Mouse (Mus musculus): ENCODE data around the gene Gfm1.

Gfm1 gene

GRCm38 (mm10) chr3:67429999-67430380, at the start of gene Gfm1:
TSS of gene Gfm1 (plus strand) at chr3:67430096.
- in situ Hi-C loops (cut with MboI), result no loop called here

- in situ Hi-C loops (cut with MboI), result no loop called here
These were observed 428 bp upstream of the Gfm1 start for GRCm38 (mm10) chr3:67429338-67429998.

- in situ Hi-C loops (cut with MboI), result no loop called here
These were observed 4.1 kb downstream of the Gfm1 start for GRCm38 (mm10) chr3:67434011-67434410.

- in situ Hi-C loops (cut with MboI), result no loop called here
These were observed 17.2 kb downstream of the Gfm1 start for GRCm38 (mm10) chr3:67447143-67447542.

- in situ Hi-C loops (cut with MboI), result no loop called here
These were observed 19.8 kb downstream of the Gfm1 start for GRCm38 (mm10) chr3:67449660-67450059.

- in situ Hi-C loops (cut with MboI), result no loop called here
These were observed 20.8 kb downstream of the Gfm1 start for GRCm38 (mm10) chr3:67450601-67451210.

GRCm38 (mm10) chr3:67459881-67460280, 30.0 kb downstream of the Gfm1 start:
- in situ Hi-C loops (cut with MboI), result no loop called here

GRCm38 (mm10) chr3:67462015-67462414, 32.1 kb downstream of the Gfm1 start:
- in situ Hi-C loops (cut with MboI), result no loop called here

GRCm38 (mm10) chr3:67462578-67462977, 32.7 kb downstream of the Gfm1 start:
- in situ Hi-C loops (cut with MboI), result no loop called here

- in situ Hi-C loops (cut with MboI), result no loop called here
These were observed 33.1 kb downstream of the Gfm1 start for GRCm38 (mm10) chr3:67463001-67463400.

GRCm38 (mm10) chr3:67463450-67464372, 33.8 kb downstream of the Gfm1 start, which contains the start of gene Lxn:
TSS of gene Lxn (minus strand) at chr3:67463926.
- in situ Hi-C loops (cut with MboI), result no loop called here

GRCm38 (mm10) chr3:67466576-67466975, 36.7 kb downstream of the Gfm1 start:
- in situ Hi-C loops (cut with MboI), result no loop called here

GRCm38 (mm10) chr3:67467281-67467680, 37.4 kb downstream of the Gfm1 start:
- in situ Hi-C loops (cut with MboI), result no loop called here

- in situ Hi-C loops (cut with MboI), result no loop called here
These were observed 41.7 kb downstream of the Gfm1 start for GRCm38 (mm10) chr3:67471408-67472127.

- in situ Hi-C loops (cut with MboI), result no loop called here
These were observed 43.5 kb downstream of the Gfm1 start for GRCm38 (mm10) chr3:67473438-67473837.

- in situ Hi-C loops (cut with MboI), result no loop called here
These were observed 49.9 kb downstream of the Gfm1 start for GRCm38 (mm10) chr3:67479806-67480205.

GRCm38 (mm10) chr3:67482400-67482799, 52.5 kb downstream of the Gfm1 start:
- in situ Hi-C loops (cut with MboI), result no loop called here

GRCm38 (mm10) chr3:67485233-67485632, 55.3 kb downstream of the Gfm1 start:
- in situ Hi-C loops (cut with MboI), result no loop called here

GRCm38 (mm10) chr3:67490156-67490555, 60.3 kb downstream of the Gfm1 start:
- in situ Hi-C loops (cut with MboI), result no loop called here

- in situ Hi-C loops (cut with MboI), result no loop called here
These were observed 62.4 kb downstream of the Gfm1 start for GRCm38 (mm10) chr3:67492086-67492869.

GRCm38 (mm10) chr3:67493132-67493531, 63.2 kb downstream of the Gfm1 start:
- in situ Hi-C loops (cut with MboI), result no loop called here

Measured in mature B cell (primary cell).